Comparison of ENCODE assay signal across 26 mouse cellular contexts in genomic region chr2:74490186-74490585, GRCm38 (mm10).
DNase-seq lines count a peak whose midpoint lies in the region; ATAC-seq and TF ChIP-seq lines count a peak whose summit lies in the region.
"Had no signal": no experiment of that assay in that cellular context is flagged by ENCODE, and none has a peak within 500 bp of the region (broad histone marks: within the 10 kb centered on the region; RNA-seq: fewer than 3 reads in every experiment).

No protein-coding gene starts in this region.

- peak overlapping the region; percentile 1; the same call in 1 of the 2 replicates for H3K27ac ChIP-seq in hindbrain, embryonic 14.5 days
- H3K27ac ChIP-seq in hindbrain, postnatal 0 days = no peak overlapping the region
- H3K27ac ChIP-seq in neural tube, embryonic 12.5 days = no peak overlapping the region
- no peak overlapping the region for H3K27ac ChIP-seq in neural tube, embryonic 14.5 days (ENCODE audit: low read depth, low read length)
- H3K27ac ChIP-seq: embryonic facial prominence, embryonic 12.5 days; embryonic facial prominence, embryonic 15.5 days; heart, adult 2 months; heart, embryonic 10.5 days; heart, embryonic 13.5 days; hindbrain, embryonic 15.5 days had no signal

- no peaks in the 10 kb centered on the region for H3K36me3 ChIP-seq in hindbrain, embryonic 14.5 days (replicated peaks; ENCODE audit: control insufficient read depth, insufficient read depth)
- H3K36me3 ChIP-seq in hindbrain, postnatal 0 days (ENCODE audit: insufficient read depth, low read length) = no peaks in the 10 kb centered on the region
- H3K36me3 ChIP-seq in neural tube, embryonic 12.5 days = no peaks in the 10 kb centered on the region
- no peaks in the 10 kb centered on the region for H3K36me3 ChIP-seq in neural tube, embryonic 14.5 days (ENCODE audit: control insufficient read depth, insufficient read depth, low read length)
- H3K36me3 ChIP-seq: embryonic facial prominence, embryonic 12.5 days; embryonic facial prominence, embryonic 15.5 days; heart, embryonic 10.5 days; heart, embryonic 13.5 days; hindbrain, embryonic 15.5 days had no signal

- H3K9ac ChIP-seq in hindbrain, embryonic 14.5 days = no peak overlapping the region
- no peak overlapping the region for H3K9ac ChIP-seq in hindbrain, postnatal 0 days (replicated peaks; ENCODE audit: low read length)
- no peak overlapping the region for H3K9ac ChIP-seq in neural tube, embryonic 12.5 days
- H3K9ac ChIP-seq in neural tube, embryonic 14.5 days (replicated peaks; ENCODE audit: low read depth, low read length) = no peak overlapping the region
- H3K9ac ChIP-seq: embryonic facial prominence, embryonic 12.5 days; embryonic facial prominence, embryonic 15.5 days; forebrain, postnatal 0 days; heart, embryonic 13.5 days; hindbrain, embryonic 15.5 days had no signal

- H3K9me3 ChIP-seq in hindbrain, embryonic 14.5 days (ENCODE audit: control insufficient read depth, low read length) = no peaks in the 10 kb centered on the region
- H3K9me3 ChIP-seq in hindbrain, postnatal 0 days (ENCODE audit: low read length) = no peaks in the 10 kb centered on the region
- no peaks in the 10 kb centered on the region for H3K9me3 ChIP-seq in neural tube, embryonic 12.5 days
- H3K9me3 ChIP-seq in neural tube, embryonic 14.5 days (ENCODE audit: control insufficient read depth, low read length) = no peaks in the 10 kb centered on the region
- H3K9me3 ChIP-seq: embryonic facial prominence, embryonic 12.5 days; embryonic facial prominence, embryonic 15.5 days; heart, embryonic 10.5 days; heart, embryonic 13.5 days; hindbrain, embryonic 15.5 days had no signal

- no peak overlapping the region for H3K4me2 ChIP-seq in hindbrain, embryonic 14.5 days (replicated peaks)
- no peak overlapping the region for H3K4me2 ChIP-seq in hindbrain, postnatal 0 days (ENCODE audit: low read depth, low read length)
- H3K4me2 ChIP-seq in neural tube, embryonic 12.5 days (replicated peaks) = no peak overlapping the region
- no peak overlapping the region for H3K4me2 ChIP-seq in neural tube, embryonic 14.5 days (ENCODE audit: low read depth, low read length)
- H3K4me2 ChIP-seq: embryonic facial prominence, embryonic 12.5 days; embryonic facial prominence, embryonic 15.5 days; heart, embryonic 13.5 days; hindbrain, embryonic 15.5 days had no signal

- TF ChIP-seq CTCF in hindbrain, postnatal 0 days (IDR thresholded peaks at IDR 0.05; ENCODE audit: low read depth) = no peak

- peaks cover 15% of the 10 kb centered on the region; the same call in 1 of the 2 replicates for H3K4me1 ChIP-seq in hindbrain, embryonic 14.5 days (replicated peaks; ENCODE audit: control insufficient read depth, insufficient read depth, low read length)
- no peaks in the 10 kb centered on the region for H3K4me1 ChIP-seq in hindbrain, postnatal 0 days (ENCODE audit: insufficient read depth, low read length)
- no peaks in the 10 kb centered on the region for H3K4me1 ChIP-seq in neural tube, embryonic 12.5 days
- peaks cover 4% of the 10 kb centered on the region; the same call in 1 of the 2 replicates for H3K4me1 ChIP-seq in neural tube, embryonic 14.5 days (ENCODE audit: control insufficient read depth, insufficient read depth, low read length)
- H3K4me1 ChIP-seq: heart, embryonic 10.5 days; heart, embryonic 13.5 days had no signal

- no peak for DNase-seq in hindbrain, embryonic 14.5 days (ENCODE audit: low spot score)
- no peak for DNase-seq in hindbrain, postnatal 0 days (ENCODE audit: low spot score)
- DNase-seq in neural tube, embryonic 10.5 days (ENCODE audit: extremely low spot score, low spot score) = no peak
- DNase-seq in retina, postnatal 1 day = peak; percentile 20
- DNase-seq in lung, postnatal 10 days = no peak
- DNase-seq in kidney, adult 8-10 months = no peak
- DNase-seq: adrenal gland, adult 8-10 months; adrenal gland, postnatal 25 days; cerebellum, adult 18-20 months; cerebellum, adult 9-11 months; cerebellum, postnatal 25 days; forebrain, postnatal 0 days; gastrocnemius, postnatal 25 days; heart, adult 2 months; heart, postnatal 14 days; heart, postnatal 4 days had no signal

- no peak overlapping the region for H3K4me3 ChIP-seq in hindbrain, embryonic 14.5 days (replicated peaks; ENCODE audit: low read length)
- no peak overlapping the region for H3K4me3 ChIP-seq in hindbrain, postnatal 0 days (ENCODE audit: low read length)
- H3K4me3 ChIP-seq in neural tube, embryonic 12.5 days = no peak overlapping the region
- H3K4me3 ChIP-seq in neural tube, embryonic 14.5 days (ENCODE audit: low read depth, low read length) = no peak overlapping the region
- H3K4me3 ChIP-seq: embryonic facial prominence, embryonic 12.5 days; embryonic facial prominence, embryonic 15.5 days; heart, adult 2 months; heart, embryonic 10.5 days; heart, embryonic 13.5 days; hindbrain, embryonic 15.5 days had no signal

- WGBS in hindbrain, embryonic 14.5 days = 57% methylated on average over 1 of the region's 1 CpGs
- WGBS in hindbrain, postnatal 0 days = 59% methylated on average over 1 of the region's 1 CpGs
- 57% methylated on average over 1 of the region's 1 CpGs for WGBS in neural tube, embryonic 12.5 days
- 45% methylated on average over 1 of the region's 1 CpGs for WGBS in neural tube, embryonic 14.5 days

- no peak for ATAC-seq in hindbrain, embryonic 14.5 days (ENCODE audit: low FRiP score)
- ATAC-seq in hindbrain, postnatal 0 days = no peak
- ATAC-seq in neural tube, embryonic 12.5 days (ENCODE audit: low FRiP score, low read depth) = peak; percentile 44; the same call in 1 of the 2 replicates
- ATAC-seq in neural tube, embryonic 14.5 days (ENCODE audit: low read depth) = peak; percentile 54
- ATAC-seq: activated CD4-positive, CD25-positive, alpha-beta regulatory T cell, adult 4 months; forebrain, embryonic 14.5 days; forebrain, postnatal 0 days; inflammation-experienced regulatory T-cells, adult 6 months had no signal

- H3K27me3 ChIP-seq in hindbrain, embryonic 14.5 days (ENCODE audit: control insufficient read depth, insufficient read depth, low read length) = no peaks in the 10 kb centered on the region
- no peaks in the 10 kb centered on the region for H3K27me3 ChIP-seq in hindbrain, postnatal 0 days (ENCODE audit: insufficient read depth, low read length)
- H3K27me3 ChIP-seq in neural tube, embryonic 12.5 days (replicated peaks) = no peaks in the 10 kb centered on the region
- no peaks in the 10 kb centered on the region for H3K27me3 ChIP-seq in neural tube, embryonic 14.5 days (ENCODE audit: control insufficient read depth, insufficient read depth, low read length)
- H3K27me3 ChIP-seq: embryonic facial prominence, embryonic 12.5 days; embryonic facial prominence, embryonic 15.5 days; hindbrain, embryonic 15.5 days had no signal

Comparison
In these comparisons a context has a peak if more than half of its experiments do, and no peak if none do; other contexts are left out.
1. ATAC-seq: peak in neural tube, embryonic 12.5 days (single experiment) and neural tube, embryonic 14.5 days (single experiment); none in hindbrain, embryonic 14.5 days (single experiment) and hindbrain, postnatal 0 days (single experiment).